Mouse (Mus musculus): Measurements from ENCODE around the gene Ccdc155.

DNA sequence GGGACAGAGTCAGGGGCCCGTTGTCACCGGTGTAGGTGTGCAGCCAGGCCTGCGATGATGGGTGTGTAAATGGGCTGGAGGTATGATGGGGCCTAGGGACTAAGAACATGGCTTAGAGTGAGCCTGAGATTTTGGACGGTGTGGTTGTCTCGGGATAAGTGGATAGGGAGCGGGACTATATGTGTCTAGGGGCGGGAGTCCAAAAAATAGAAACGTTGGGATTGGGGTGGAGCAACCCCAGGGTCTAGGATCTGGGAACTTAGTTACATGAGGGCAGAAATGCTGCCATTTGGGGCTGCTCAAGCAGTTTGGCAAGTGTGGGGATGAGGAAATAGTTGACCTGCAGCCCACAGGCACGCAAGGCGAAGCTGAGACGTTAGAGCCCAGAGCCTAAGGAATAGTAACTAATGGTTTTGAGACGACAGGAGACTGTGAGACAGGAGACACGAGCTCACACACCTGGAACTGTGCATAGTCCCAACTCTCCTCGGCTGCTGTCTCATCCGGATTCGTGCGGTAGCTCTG, 31.0 kb upstream of the Ccdc155 start:
- TF ChIP-seq CTCF (conservative IDR thresholded peaks at IDR 0.05; ENCODE audit: insufficient read depth, insufficient read length, low read depth, low read length) (no peak), POLR2A (IDR thresholded peaks at IDR 0.05; ENCODE audit: low read depth, low read length) (no peak)
